Mouse (Mus musculus) hindbrain, embryonic 15.5 days (tissue): ENCODE data around the gene Gm43191. TPM values are rescaled to one million over a fixed set of nuclear protein-coding genes. Genes with fewer than 3 reads are reported as not detected.

ENCODE experiments used
- ATAC-seq: fragments of 200-750 bp; cut with Nextera tagmentation; 2 replicates; pipeline ENCODE4 v1.8.0; 2017; ENCODE audit warnings: low read depth, moderate number of reproducible peaks, moderate TSS enrichment; ENCODE audit not compliant: low FRiP score
- H3K27ac ChIP-seq: fragments of 300-500 bp; sonication (generic); replicated peaks from 2 replicates; pipeline ENCODE4 v1.5.1; 2015; ENCODE audit warnings: mild to moderate bottlenecking, inconsistent platforms
- H3K27me3 ChIP-seq: fragments of 300-500 bp; sonication (generic); 2 replicates; pipeline ENCODE4 v1.6.1; 2015; ENCODE audit warnings: control low read depth, inconsistent platforms
- H3K36me3 ChIP-seq: fragments of 300-500 bp; sonication (generic); 2 replicates; pipeline ENCODE4 v1.6.1; 2015; ENCODE audit warnings: control low read depth, inconsistent platforms
- H3K4me1 ChIP-seq: fragments of 300-500 bp; sonication (generic); replicated peaks from 2 replicates; pipeline ENCODE4 v1.6.1; 2015; ENCODE audit warnings: control low read depth, inconsistent platforms
- H3K4me2 ChIP-seq: fragments of 300-500 bp; sonication (generic); 2 replicates; pipeline ENCODE4 v1.6.1; 2015; ENCODE audit warnings: moderate library complexity, mild to moderate bottlenecking, inconsistent platforms
- H3K4me3 ChIP-seq: fragments of 300-500 bp; sonication (generic); 2 replicates; pipeline ENCODE4 v1.5.1; 2015; ENCODE audit warnings: mild to moderate bottlenecking, inconsistent platforms
- H3K9ac ChIP-seq: fragments of 300-500 bp; sonication (generic); 2 replicates; pipeline ENCODE4 v1.6.1; 2015; ENCODE audit warnings: inconsistent platforms
- H3K9me3 ChIP-seq: fragments of 300-500 bp; sonication (generic); 2 replicates; pipeline ENCODE4 v1.6.1; 2016; ENCODE audit warnings: control low read depth, inconsistent platforms
- WGBS: fragments of 180-500 bp; shearing (Covaris S2); methylation state at CpG from one replicate; pipeline ENCODE4 v1.1.7; 2015; 5-methylcytosine and 5-hydroxymethylcytosine counted together
- polyA plus RNA-seq: library from polyadenylated mRNA; unstranded; fragments of >200 nt; fragmentation: Nextera tagmentation; extraction: Ambion mirVana; gene quantifications from 2 replicates; pipeline ENCODE4 v1.2.1, GENCODE M21; 2015

The Gm43191 gene
- polyA plus RNA-seq, 1 experiment from 2014 or later, result not detected

GRCm38 (mm10) chr3:116637693-116638476 lies 43.2 kb downstream of the Gm43191 start:
- ATAC-seq, result no peak
- WGBS, result 91% methylated on average over 9 of the region's 9 CpGs
- no peaks in the 10 kb centered on the region for H3K4me1 ChIP-seq
- no peak overlapping the region for H3K4me3 ChIP-seq
- H3K9me3 ChIP-seq, result no peaks in the 10 kb centered on the region
- no peak overlapping the region for H3K27ac ChIP-seq
- no peak overlapping the region for H3K4me2 ChIP-seq
- H3K27me3 ChIP-seq, result no peaks in the 10 kb centered on the region
- H3K9ac ChIP-seq, result no peak overlapping the region
- H3K36me3 ChIP-seq, result peaks cover 90% of the 10 kb centered on the region

GRCm38 (mm10) chr3:116635799-116636198 lies 45.3 kb downstream of the Gm43191 start:
- H3K9me3 ChIP-seq, result no peaks in the 10 kb centered on the region
- peaks cover 89% of the 10 kb centered on the region for H3K36me3 ChIP-seq
- no peak for ATAC-seq
- H3K27me3 ChIP-seq, result no peaks in the 10 kb centered on the region
- H3K4me1 ChIP-seq, result no peaks in the 10 kb centered on the region
- H3K4me2 ChIP-seq, result no peak overlapping the region
- no peak overlapping the region for H3K4me3 ChIP-seq
- H3K9ac ChIP-seq, result no peak overlapping the region
- 68% methylated on average over 5 of the region's 5 CpGs for WGBS
- H3K27ac ChIP-seq, result no peak overlapping the region

- Histone ChIP-seq H3K36me3 (peaks cover 84% of the 10 kb centered on the region), H3K4me1 (no peaks in the 10 kb centered on the region), H3K27me3 (no peaks in the 10 kb centered on the region), H3K27ac (no peak overlapping the region), H3K9ac (no peak overlapping the region), H3K4me3 (no peak overlapping the region), H3K4me2 (no peak overlapping the region), H3K9me3 (no peaks in the 10 kb centered on the region)
- 94% methylated on average over 8 of the region's 8 CpGs for WGBS
- no peak for ATAC-seq
These were observed 46.2 kb downstream of the Gm43191 start for GRCm38 (mm10) chr3:116634853-116635252.

GRCm38 (mm10) chr3:116634091-116634490 lies 47.0 kb downstream of the Gm43191 start:
- Histone ChIP-seq H3K27me3 (no peaks in the 10 kb centered on the region), H3K4me2 (no peak overlapping the region), H3K9ac (no peak overlapping the region), H3K4me3 (no peak overlapping the region), H3K4me1 (no peaks in the 10 kb centered on the region), H3K27ac (no peak overlapping the region), H3K9me3 (no peaks in the 10 kb centered on the region), H3K36me3 (peaks cover 76% of the 10 kb centered on the region)
- 93% methylated on average over 3 of the region's 3 CpGs for WGBS
- no peak for ATAC-seq

GRCm38 (mm10) chr3:116632971-116633370 lies 48.1 kb downstream of the Gm43191 start:
- Histone ChIP-seq H3K4me1 (no peaks in the 10 kb centered on the region), H3K4me2 (no peak overlapping the region), H3K4me3 (no peak overlapping the region), H3K9ac (no peak overlapping the region), H3K27me3 (no peaks in the 10 kb centered on the region), H3K36me3 (peaks cover 65% of the 10 kb centered on the region), H3K9me3 (no peaks in the 10 kb centered on the region), H3K27ac (no peak overlapping the region)
- no peak for ATAC-seq
- WGBS, result 90% methylated on average over 3 of the region's 3 CpGs

GRCm38 (mm10) chr3:116631459-116631858 lies 49.6 kb downstream of the Gm43191 start:
- no peak for ATAC-seq
- 70% methylated on average over 1 of the region's 1 CpGs for WGBS
- peaks cover 50% of the 10 kb centered on the region for H3K36me3 ChIP-seq

GRCm38 (mm10) chr3:116622641-116623040 lies 58.4 kb downstream of the Gm43191 start:
- Histone ChIP-seq H3K4me3 (no peak overlapping the region), H3K9ac (no peak overlapping the region), H3K36me3 (0 out of 2 replicates have a peak, but pooled peaks cover 11% of the 10 kb centered on the region), H3K4me1 (no peaks in the 10 kb centered on the region), H3K27ac (no peak overlapping the region), H3K27me3 (no peaks in the 10 kb centered on the region), H3K4me2 (no peak overlapping the region), H3K9me3 (no peaks in the 10 kb centered on the region)
- no peak for ATAC-seq
- 92% methylated on average over 7 of the region's 7 CpGs for WGBS

More at GRCm38 (mm10) chr3:116631459-116631858, 49.6 kb downstream of the Gm43191 start:
- no peaks in the 10 kb centered on the region for H3K27me3 ChIP-seq
- H3K9me3 ChIP-seq, result no peaks in the 10 kb centered on the region
- no peak overlapping the region for H3K27ac ChIP-seq
- no peak overlapping the region for H3K4me3 ChIP-seq
- H3K9ac ChIP-seq, result no peak overlapping the region
- H3K4me1 ChIP-seq, result no peaks in the 10 kb centered on the region
- H3K4me2 ChIP-seq, result no peak overlapping the region

GRCm38 (mm10) chr3:116620636-116621370 lies 60.3 kb downstream of the Gm43191 start:
- Histone ChIP-seq H3K36me3 (0 out of 2 replicates have a peak, but pooled peaks cover 14% of the 10 kb centered on the region), H3K27ac (no peak overlapping the region), H3K4me1 (no peaks in the 10 kb centered on the region), H3K4me3 (no peak overlapping the region), H3K9ac (no peak overlapping the region), H3K9me3 (no peaks in the 10 kb centered on the region), H3K4me2 (no peak overlapping the region), H3K27me3 (no peaks in the 10 kb centered on the region)
- WGBS, result 94% methylated on average over 7 of the region's 7 CpGs
- no peak for ATAC-seq

- Histone ChIP-seq H3K27ac (no peak overlapping the region), H3K36me3 (peaks cover 28% of the 10 kb centered on the region; the same call in 1 of the 2 replicates), H3K4me2 (no peak overlapping the region), H3K4me3 (no peak overlapping the region), H3K9ac (no peak overlapping the region), H3K4me1 (no peaks in the 10 kb centered on the region), H3K27me3 (no peaks in the 10 kb centered on the region), H3K9me3 (no peaks in the 10 kb centered on the region)
- 90% methylated on average over 6 of the region's 6 CpGs for WGBS
- no peak for ATAC-seq
These were observed 62.2 kb downstream of the Gm43191 start for GRCm38 (mm10) chr3:116618855-116619254.

GRCm38 (mm10) chr3:116615318-116616068 lies 65.6 kb downstream of the Gm43191 start:
- H3K36me3 ChIP-seq, result peaks cover 34% of the 10 kb centered on the region
- no peak overlapping the region for H3K9ac ChIP-seq
- H3K4me1 ChIP-seq, result no peaks in the 10 kb centered on the region
- no peak overlapping the region for H3K4me2 ChIP-seq
- no peak for ATAC-seq
- no peak overlapping the region for H3K27ac ChIP-seq
- no peak overlapping the region for H3K4me3 ChIP-seq
- H3K9me3 ChIP-seq, result no peaks in the 10 kb centered on the region
- H3K27me3 ChIP-seq, result no peaks in the 10 kb centered on the region
- 93% methylated on average over 8 of the region's 8 CpGs for WGBS

GRCm38 (mm10) chr3:116614295-116614892 lies 66.7 kb downstream of the Gm43191 start, which contains the start of gene Trmt13:
Trmt13 (minus strand) TSS chr3:116614587.
- Histone ChIP-seq H3K9ac (no peak within 1 kb of the TSS), H3K4me1 (no peaks in the 10 kb centered on the region), H3K36me3 (peaks cover 38% of the 10 kb centered on the region), H3K4me3 (no peak within 1 kb of the TSS), H3K4me2 (no peak within 1 kb of the TSS), H3K27me3 (no peaks in the 10 kb centered on the region), H3K9me3 (no peaks in the 10 kb centered on the region), H3K27ac (no peak within 1 kb of the TSS)
- 82% methylated on average over 10 of the region's 10 CpGs for WGBS
- no peak for ATAC-seq
